Mouse (Mus musculus) embryonic stem cell, embryonic (primary cell): ENCODE data around the gene 4930404H24Rik.

Experiments
- CTCF ChIA-PET, 4 experiments: fragments of 300-600 bp in 2 of 4; fragments of 350-600 bp in 2 of 4; sonication (Branson Sonifier 250); formaldehyde crosslinking; loops; one replicate each; lab custom pipeline; 2022; ENCODE audit warnings: inconsistent platforms in 2 of 4; lab: Charles Lee
- POLR2A ChIA-PET, 4 experiments: fragments of 300-600 bp in 2 of 4; fragments of 350-600 bp in 2 of 4; sonication (Branson Sonifier 250); formaldehyde crosslinking; loops; one replicate each; lab custom pipeline; 2022; ENCODE audit warnings: antibody characterized with exemption in 4 of 4, inconsistent platforms in 1 of 4; lab: Charles Lee

Gene 4930404H24Rik

DNA sequence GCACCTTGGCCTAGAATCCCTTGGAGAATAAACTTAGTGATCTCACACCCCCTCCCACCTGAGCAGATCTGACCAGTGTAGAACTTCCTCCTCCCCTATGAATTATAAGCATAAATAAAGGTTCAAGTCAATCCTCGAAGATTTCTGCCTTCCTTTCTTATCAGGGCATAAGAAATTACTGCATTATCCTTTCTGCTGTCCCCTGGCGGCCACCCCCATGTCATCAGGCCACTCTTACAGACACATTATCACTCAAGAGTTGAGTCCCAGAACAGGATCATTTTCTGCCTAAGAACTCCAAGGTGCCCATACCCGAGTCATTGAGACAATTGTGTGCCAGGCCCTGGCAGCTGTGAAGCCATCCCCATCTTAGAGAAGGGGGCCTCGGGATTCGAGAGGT lies 38.4 kb downstream of the 4930404H24Rik start:
- ChIA-PET POLR2A (interaction anchor here in 2 of 4 experiments (1.1 to 1.9 kb wide), 4 partner anchors 19 to 56 kb away, joined by 3 to 8 read pairs (median 4); no protein-coding TSS in a partner anchor), CTCF (interaction anchor here in 1 of 4 experiments (1.0 kb wide), 1 partner anchor 51 kb away, joined by 4 read pairs; no protein-coding TSS in a partner anchor)

DNA sequence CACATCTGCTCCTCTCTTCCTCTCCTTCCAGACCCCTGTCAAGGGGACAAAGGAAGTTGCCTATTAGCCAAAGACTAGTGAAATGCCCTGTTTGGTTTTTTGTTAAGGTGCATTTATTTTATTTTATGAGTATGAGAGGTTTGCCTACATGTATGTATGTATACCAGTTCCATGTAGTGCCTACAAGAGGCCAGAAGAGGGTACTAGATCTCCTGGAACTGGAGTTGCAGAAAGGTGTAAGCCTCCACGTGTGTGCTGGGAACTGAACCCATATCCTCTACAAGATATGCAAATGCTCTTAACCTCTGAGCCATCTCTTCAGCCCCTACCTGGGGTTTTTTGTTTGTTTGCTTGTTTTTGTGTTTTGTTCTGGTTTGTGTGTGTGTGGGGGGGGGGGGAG lies 41.4 kb downstream of the 4930404H24Rik start:
- CTCF ChIA-PET = interaction anchor here in 3 of 4 experiments (0.7 to 2.0 kb wide), 5 partner anchors 12 to 1458 kb away, joined by 3 to 6 read pairs (median 3); no protein-coding TSS in a partner anchor
- POLR2A ChIA-PET = interaction anchor here in 1 of 4 experiments (0.6 to 0.8 kb wide), 2 partner anchors 12 to 43 kb away, joined by 4 to 6 read pairs; no protein-coding TSS in a partner anchor

DNA sequence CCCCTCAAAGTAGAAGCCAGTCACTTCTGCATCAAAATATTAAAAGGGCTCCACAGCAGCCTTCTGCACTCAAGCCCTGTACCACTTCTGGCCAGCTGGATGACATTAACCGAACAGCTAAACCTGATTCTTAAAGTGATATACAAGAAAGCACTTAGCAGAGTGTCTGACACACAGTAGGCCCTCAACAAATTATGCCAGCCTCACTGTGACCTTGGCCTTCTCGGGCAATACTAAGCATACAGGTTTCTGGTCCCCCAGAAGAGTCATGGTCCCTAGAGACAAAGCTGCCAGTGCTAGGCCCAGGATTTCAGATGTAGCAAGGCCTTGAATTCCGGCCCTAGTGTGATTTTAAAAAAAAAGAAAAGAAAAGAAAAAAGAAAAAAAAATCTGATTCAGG lies 46.3 kb downstream of the 4930404H24Rik start:
- CTCF ChIA-PET = interaction anchor here in 2 of 4 experiments (0.7 to 1.2 kb wide), 2 partner anchors 42 to 47 kb away, joined by 3 to 4 read pairs; no protein-coding TSS in a partner anchor
- POLR2A ChIA-PET = interaction anchor here in 2 of 4 experiments (1.0 to 2.4 kb wide), 5 partner anchors 10 to 34 kb away, joined by 3 to 9 read pairs (median 4); no protein-coding TSS in a partner anchor

DNA sequence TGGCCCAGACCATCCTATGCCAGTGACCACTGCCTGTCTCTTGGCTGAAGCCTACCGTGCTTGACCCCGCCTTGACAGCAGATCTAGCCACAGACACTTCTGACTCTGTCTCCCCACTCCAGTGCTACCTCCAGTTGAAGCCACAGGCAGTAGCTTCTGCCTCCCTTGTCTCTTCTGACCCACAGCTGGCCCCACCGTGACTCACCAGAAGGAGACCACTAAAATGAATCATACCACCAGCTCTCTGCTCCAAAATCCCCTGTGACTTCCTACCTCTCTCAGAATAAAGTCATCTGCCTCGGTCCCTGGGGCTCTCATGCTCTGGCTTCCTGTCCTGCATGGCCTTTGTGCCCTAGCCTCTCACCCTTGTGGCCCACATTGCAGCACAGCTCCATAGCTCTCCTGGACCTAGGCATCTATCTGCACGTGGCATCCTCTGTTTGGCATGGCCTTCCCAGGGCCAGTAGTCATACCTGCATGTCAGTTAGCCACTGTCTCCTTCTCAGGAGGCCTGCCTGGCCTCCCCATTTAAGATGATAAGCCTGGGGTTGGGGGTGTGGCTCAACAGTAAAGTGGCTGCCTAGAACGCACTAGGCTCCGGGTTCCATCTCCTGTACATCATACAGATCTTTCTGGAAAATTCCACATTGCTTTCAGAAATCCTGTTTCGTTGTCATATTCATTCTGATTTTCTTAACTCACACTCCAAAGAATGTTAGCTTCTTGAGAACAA lies 50.5 kb downstream of the 4930404H24Rik start:
- ChIA-PET CTCF (no interaction called here), POLR2A (interaction anchor here in 2 of 4 experiments (1.5 to 2.2 kb wide), 2 partner anchors 30 to 32 kb away, joined by 3 to 5 read pairs; no protein-coding TSS in a partner anchor)
